Mouse (Mus musculus): ENCODE data around the gene 1110065P20Rik.
A peak's percentile ranks its signal among the peaks of the same experiment; 100 is the strongest.

1110065P20Rik gene

GRCm38 (mm10) chr4:124838035-124838700 lies 12.8 kb downstream of the 1110065P20Rik start:
- DNase-seq = no peak

GRCm38 (mm10) chr4:124832796-124833195 lies 18.2 kb downstream of the 1110065P20Rik start:
- no peak for DNase-seq

GRCm38 (mm10) chr4:124829671-124830070 lies 21.3 kb downstream of the 1110065P20Rik start:
- no peak for DNase-seq

DNA sequence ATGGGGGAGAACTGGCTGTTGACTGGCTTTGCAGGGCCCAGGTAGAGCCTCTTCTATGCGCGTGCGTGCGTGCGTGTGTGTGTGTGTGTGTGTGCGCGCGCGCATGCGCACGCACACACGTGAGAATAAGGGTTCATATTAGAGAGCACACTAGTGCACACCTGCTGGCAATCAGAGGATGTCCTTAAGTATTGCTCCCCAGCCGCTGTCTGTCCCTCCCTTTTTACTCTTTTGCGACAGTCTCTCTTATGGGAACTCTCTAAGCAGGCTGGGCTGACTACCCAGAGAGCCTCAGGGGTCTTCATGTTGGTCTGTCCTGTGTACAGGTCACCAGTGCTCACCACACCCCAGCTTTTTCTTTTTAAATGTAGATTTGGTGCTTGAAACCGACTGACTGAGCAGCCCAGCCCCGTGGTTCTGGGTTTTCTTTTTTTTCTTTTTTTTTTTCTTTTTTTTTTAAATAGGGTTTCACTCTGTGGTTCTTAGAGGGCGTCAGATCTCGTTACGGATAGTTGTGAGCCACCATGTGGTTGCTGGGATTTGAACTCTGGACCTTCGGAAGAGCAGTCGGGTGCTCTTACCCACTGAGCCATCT lies 25.5 kb downstream of the 1110065P20Rik start:
- DNase-seq = no peak

DNA sequence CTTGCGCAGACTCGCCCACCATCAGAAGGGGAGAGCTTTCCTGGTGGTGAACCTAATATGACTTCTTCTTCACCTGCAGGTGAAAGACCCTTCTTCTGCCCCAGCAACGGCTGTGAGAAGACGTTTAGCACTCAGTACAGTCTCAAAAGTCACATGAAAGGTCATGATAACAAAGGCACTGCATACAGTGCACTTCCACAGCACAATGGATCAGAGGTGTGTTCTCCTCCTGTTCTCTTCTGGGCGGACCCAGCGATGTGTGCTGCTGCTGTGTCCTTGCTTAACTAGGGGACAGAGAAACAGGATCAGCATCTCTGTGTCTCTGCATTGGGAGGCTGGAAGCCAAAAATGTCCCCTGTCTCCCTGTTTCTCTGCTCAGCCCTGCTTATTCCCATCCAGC lies 26.0 kb downstream of the 1110065P20Rik start:
- DNase-seq = no peak

- no peak for DNase-seq
Observed at GRCm38 (mm10) chr4:124818832-124819231, 32.2 kb downstream of the 1110065P20Rik start.

DNA sequence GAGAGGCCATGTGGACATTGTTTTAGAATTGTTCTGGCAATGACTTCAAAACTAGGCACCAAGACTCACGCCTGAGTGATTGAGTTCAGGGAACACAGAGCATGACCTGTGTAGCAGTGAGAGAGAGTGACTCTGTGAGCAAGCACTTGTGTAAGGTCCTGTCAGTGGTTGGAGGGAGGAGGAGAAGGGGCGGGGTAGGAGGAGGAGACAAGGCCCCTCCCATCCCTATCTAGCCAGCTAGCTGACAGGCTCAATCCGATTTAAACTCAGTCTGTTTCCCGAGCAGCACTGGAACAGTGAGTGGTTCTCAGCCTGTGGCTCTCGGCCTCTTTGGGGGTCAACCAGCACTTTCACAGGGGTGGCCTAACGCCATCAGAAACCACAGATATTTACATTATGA lies 33.2 kb downstream of the 1110065P20Rik start:
- peak; percentile 74 for DNase-seq

DNA sequence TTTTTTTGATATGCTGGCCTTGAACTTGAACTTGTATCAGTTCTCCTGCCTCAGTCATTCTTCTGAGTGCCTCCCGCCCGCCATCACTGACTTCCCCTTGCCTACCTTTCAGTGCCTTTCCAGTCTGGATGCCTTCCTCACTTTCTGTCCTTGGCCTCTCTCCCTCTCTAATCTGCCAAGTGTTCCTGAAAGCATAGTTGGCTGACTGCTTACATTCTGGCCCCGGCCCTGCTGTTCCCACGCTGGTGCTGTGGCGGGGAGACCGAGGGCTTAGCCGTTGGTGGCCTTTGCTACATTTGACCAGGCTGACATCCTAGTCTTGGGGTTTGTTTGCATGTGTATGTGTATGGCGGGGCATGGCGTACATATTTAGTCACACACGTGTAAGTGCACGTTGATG lies 35.1 kb downstream of the 1110065P20Rik start:
- no peak for DNase-seq

DNA sequence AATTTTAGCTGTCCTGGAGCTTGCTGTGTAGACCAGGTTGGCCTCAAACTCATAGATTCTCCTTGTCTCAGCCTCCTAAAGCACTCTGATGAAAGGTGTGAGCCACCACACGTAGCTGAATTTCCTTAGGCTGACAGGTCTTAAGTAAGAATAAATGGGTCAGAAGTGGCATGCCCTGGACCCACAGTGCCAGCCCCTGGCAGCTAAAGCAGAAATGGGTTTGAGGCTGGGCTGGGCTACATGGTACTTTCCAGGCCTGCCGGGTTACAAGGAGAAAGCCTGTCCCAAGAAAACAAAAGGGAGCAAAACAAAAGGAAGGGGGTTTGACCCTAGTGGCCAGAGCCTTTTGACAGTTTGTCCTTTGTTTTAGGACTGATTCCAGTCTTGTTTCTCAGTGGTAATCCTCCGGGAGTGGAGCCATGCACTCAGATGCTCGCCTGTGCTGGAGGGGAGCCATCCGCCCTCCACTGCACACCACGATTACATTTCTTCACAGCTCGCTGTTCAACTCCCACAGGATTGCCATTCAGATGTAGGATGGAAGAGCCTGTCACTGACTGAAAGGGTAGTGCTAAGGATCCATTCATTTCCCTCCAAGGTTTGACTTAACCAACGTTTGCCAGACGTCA lies 39.5 kb downstream of the 1110065P20Rik start:
- no peak for DNase-seq

- no peak for DNase-seq
Observed at GRCm38 (mm10) chr4:124810056-124810455, 40.9 kb downstream of the 1110065P20Rik start.

GRCm38 (mm10) chr4:124809136-124809883 lies 41.7 kb downstream of the 1110065P20Rik start:
- DNase-seq = peak; percentile 51 to 59

DNA sequence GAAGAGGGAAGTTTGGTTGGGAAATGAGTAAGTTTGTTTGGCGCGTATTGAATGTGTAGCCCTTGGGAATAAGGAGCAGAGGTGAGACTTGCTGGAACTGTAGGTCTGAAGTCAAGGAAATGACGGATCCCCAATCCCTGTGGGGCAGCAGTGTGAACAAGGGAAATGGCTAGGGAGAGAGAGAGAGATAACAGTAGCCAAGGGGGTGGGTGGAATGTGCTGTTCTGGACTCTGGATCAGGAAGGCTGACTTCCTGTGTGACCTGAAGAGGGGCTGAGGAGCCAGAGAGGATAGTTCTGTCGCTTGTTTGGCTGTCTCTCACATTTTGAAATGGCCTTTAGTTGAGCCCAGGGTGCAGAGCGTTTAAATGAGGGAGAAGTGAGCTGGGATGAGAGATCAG lies 42.5 kb downstream of the 1110065P20Rik start:
- DNase-seq = peak; percentile 15 to 20

DNA sequence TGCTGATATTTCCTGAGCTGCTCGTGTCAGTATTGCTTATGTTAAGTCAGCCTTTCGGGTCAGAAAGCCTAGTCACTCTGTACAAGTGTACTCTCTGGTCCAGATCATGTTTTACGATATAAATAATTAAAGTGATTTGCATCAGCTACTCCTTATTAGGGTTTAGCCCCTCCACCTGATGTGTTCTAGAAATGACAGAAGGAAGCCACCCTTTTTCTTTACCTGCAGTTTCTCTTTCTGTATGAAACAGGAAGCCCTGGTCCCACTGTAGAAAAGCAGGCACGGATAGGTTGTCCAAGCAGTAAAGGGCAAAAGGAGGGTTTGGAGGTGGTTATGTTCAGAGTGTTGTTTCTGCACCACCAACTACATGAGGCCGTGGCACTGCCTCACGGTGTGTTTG lies 47.6 kb downstream of the 1110065P20Rik start:
- no peak for DNase-seq

GRCm38 (mm10) chr4:124802309-124803260 lies 48.4 kb downstream of the 1110065P20Rik start:
- DNase-seq = peak; percentile 95 to 97

- peak; percentile 78 to 89 for DNase-seq
Observed at GRCm38 (mm10) chr4:124801552-124802308, 49.3 kb downstream of the 1110065P20Rik start, which contains the start of gene Mtf1. Mtf1 (plus strand) TSS chr4:124802104.

Data from kidney, adult 8-10 months (tissue).